Mouse (Mus musculus) adrenal gland (tissue): ENCODE results near the gene Hist1h3d.
"Not testable (repeated sequence)": the region's sequence is repeated elsewhere in the genome, so short reads cannot be mapped to it uniquely, and the experiment has no call there.

Experiments
- intact Hi-C: fragments of 180-260 bp; cut with DNase I; formaldehyde crosslinking; loops from one replicate; pipeline ENCODE4 v1.15.1; 2025

Hist1h3d gene

GRCm38 (mm10) chr13:23564482-23564881 is 11.1 kb upstream of the Hist1h3d start:
- intact Hi-C loops, result no loop called here

GRCm38 (mm10) chr13:23570261-23571021 is 5.1 kb upstream of the Hist1h3d start:
- intact Hi-C loops, result not testable (repeated sequence)

- intact Hi-C loops, result no loop called here
These were observed 4.5 kb upstream of the Hist1h3d start, which contains the start of the genes Hist1h2ae and Hist1h2bg for GRCm38 (mm10) chr13:23571022-23571503. Gene Hist1h2ae (minus strand): TSS chr13:23571220. Gene Hist1h2bg (plus strand): TSS chr13:23571396.

GRCm38 (mm10) chr13:23571504-23572217 is 3.9 kb upstream of the Hist1h3d start:
- intact Hi-C loops, result not testable (repeated sequence)

GRCm38 (mm10) chr13:23572218-23573033 is 3.1 kb upstream of the Hist1h3d start:
- intact Hi-C loops, result no loop called here

- intact Hi-C loops, result not testable (repeated sequence)
These were observed 2.3 kb upstream of the Hist1h3d start for GRCm38 (mm10) chr13:23573034-23573897.

GRCm38 (mm10) chr13:23573898-23574524 is 1.6 kb upstream of the Hist1h3d start, which contains the start of the genes Hist1h2bf and Hist1h2ad:
Gene Hist1h2bf (minus strand): TSS chr13:23574196.
Gene Hist1h2ad (plus strand): TSS chr13:23574381.
- intact Hi-C loops, result not testable (repeated sequence)

- intact Hi-C loops, result not testable (repeated sequence)
These were observed 905 bp upstream of the Hist1h3d start for GRCm38 (mm10) chr13:23574546-23575170.

GRCm38 (mm10) chr13:23575864-23576313 is 326 bp downstream of the Hist1h3d start:
- intact Hi-C loops, result not testable (repeated sequence)

GRCm38 (mm10) chr13:23576351-23576881 is 853 bp downstream of the Hist1h3d start:
- intact Hi-C loops, result no loop called here

GRCm38 (mm10) chr13:23576906-23577639 is 1.5 kb downstream of the Hist1h3d start:
- intact Hi-C loops, result no loop called here

GRCm38 (mm10) chr13:23577835-23578234 is 2.3 kb downstream of the Hist1h3d start:
- intact Hi-C loops, result no loop called here

GRCm38 (mm10) chr13:23581408-23582218 is 6.0 kb downstream of the Hist1h3d start, which contains the start of gene Hist1h4d:
Gene Hist1h4d (plus strand): TSS chr13:23581598.
- intact Hi-C loops, result loop anchor here (5.0 kb wide), 2 partner anchors 36 to 181 kb away; partner anchors contain the start of genes Hist1h1a, Hist1h3a and Hist1h4a

GRCm38 (mm10) chr13:23582219-23583056 is 6.9 kb downstream of the Hist1h3d start:
- intact Hi-C loops, result loop anchor here (5.0 kb wide), 2 partner anchors 35 to 180 kb away; partner anchors contain the start of genes Hist1h1a, Hist1h3a and Hist1h4a

- intact Hi-C loops, result loop anchor here (5.0 kb wide), 2 partner anchors 34 to 179 kb away; partner anchors contain the start of genes Hist1h1a, Hist1h3a and Hist1h4a
These were observed 8.0 kb downstream of the Hist1h3d start for GRCm38 (mm10) chr13:23583387-23584068.
